Mouse (Mus musculus) monocyte, adult 5-6 weeks (primary cell): Measurements from ENCODE around the gene Ptprm. TPM values are rescaled to one million over a fixed set of nuclear protein-coding genes. Genes with fewer than 3 reads are reported as not detected.

Experiments
- ATAC-seq: fragments of 153-309, 156-312 bp; replicated peaks from 2 replicates; pipeline ENCODE4 v1.8.0; 2017; ENCODE audit warnings: mild to moderate bottlenecking; ENCODE audit not compliant: low TSS enrichment, insufficient number of reproducible peaks, severe bottlenecking, poor library complexity, low FRiP score
- total RNA-seq: library from RNA; stranded (forward); fragments of 200-1000, 200-491, 200-594 nt; gene quantifications from 3 replicates; pipeline ENCODE4 v1.2.3, GENCODE M21; 2017

The Ptprm gene
- total RNA-seq, 1 experiment from 2014 or later: not detected

DNA sequence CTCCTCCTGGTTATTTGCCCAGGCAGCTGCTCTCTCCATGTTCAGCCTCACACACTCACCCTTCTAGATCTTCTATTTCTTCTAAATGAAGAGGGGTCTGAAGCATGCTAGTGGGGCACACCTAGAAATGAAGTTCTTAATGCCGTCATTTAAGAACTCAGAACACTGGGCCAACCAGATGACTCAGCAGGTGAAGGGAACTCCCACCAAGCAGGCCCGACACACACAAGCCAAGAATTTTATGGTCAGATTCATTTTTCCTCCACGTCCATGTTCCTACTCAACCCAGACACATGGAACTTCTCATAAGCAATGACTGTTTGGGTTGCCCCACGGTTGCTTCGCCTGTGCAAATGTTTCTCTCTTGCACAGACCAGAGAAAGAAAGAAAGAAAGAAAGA lies 230.5 kb downstream of the Ptprm start:
- ATAC-seq: no peak

DNA sequence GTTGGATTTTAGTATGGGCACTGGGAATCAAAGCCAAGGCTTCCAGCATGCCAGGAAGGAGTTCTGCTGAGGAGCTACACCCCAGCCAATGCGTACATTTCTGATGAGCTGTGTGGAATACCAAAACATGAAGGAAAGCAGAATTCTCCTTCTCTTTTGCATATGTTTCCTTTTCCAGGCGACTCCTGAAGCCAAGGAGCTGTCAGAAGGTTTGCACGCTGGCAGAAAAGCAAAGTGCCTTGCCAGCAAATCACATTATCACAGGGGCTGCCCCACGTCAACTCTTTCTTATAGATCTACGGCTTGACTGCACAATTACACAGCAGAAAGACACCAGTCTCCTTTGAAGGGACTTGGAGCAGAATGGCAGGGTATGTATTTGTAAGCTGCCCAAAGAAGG lies 233.4 kb downstream of the Ptprm start:
- ATAC-seq: no peak

DNA sequence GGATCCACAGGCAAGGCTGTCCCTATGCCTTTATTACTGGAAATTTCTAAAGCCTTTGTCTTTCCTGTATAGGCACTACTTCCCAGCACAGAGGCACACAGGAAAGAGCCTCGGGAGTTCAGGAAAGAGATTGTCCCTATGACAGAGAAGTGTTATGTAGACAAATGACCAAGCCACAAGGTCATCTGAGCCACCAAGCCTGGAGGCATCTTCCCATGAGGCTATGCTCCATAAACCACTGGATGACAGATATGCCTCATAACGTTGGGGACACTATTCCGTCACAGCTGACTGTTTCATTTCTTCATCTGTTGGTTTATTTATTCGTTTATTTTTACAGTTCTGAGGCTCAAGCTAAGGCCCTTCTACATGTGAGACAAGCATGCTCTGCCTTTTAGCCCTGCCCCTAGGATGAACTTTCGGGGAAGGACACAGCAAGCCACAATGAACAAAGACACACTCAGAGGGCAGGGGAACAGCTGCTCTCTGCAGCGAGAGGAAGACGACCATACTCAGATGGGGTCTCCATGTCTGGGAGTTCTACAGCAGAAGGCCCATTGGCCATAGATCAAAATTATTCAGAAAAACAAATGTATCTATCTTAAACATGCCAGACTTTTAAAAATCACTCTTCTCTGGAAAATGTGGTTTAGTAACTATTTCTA lies 235.4 kb downstream of the Ptprm start:
- no peak for ATAC-seq

DNA sequence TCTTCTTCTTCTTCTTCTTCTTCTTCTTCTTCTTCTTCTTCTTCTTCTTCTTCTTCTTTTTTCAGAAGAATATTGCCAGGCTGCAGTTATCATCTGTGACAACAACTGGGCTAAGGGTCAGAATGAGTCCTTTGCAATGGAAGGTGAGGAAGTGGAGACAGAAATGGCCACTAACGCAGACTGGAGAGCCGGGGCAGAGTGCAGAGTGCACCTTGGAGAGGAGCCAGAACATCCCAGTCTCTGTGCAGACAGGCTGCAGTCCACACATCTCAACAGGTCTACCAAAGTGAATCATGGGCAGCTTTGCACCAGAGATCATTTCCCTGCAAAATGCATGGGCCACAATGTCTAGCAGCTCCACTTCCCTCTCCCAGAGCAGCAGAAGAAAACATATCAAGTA lies 239.4 kb downstream of the Ptprm start:
- ATAC-seq: no peak

DNA sequence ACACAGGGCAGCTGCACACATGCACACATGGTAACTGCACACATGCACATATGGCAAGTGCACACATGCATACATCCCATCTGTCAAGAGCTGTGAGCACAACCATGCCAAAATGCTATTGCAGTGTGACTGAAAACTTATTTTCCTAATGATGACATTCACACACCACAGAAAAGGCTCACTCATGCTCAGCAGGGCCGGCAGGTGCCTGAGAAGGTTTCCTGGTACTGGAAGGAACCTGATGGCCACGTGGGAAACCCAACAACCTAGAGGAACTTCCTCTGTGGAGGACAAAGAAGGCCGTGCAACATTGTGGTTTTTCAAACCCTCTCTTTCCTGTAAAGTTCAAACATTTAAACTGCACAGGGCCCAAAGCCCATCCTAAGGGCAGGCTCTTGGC lies 241.6 kb downstream of the Ptprm start:
- ATAC-seq: no peak

DNA sequence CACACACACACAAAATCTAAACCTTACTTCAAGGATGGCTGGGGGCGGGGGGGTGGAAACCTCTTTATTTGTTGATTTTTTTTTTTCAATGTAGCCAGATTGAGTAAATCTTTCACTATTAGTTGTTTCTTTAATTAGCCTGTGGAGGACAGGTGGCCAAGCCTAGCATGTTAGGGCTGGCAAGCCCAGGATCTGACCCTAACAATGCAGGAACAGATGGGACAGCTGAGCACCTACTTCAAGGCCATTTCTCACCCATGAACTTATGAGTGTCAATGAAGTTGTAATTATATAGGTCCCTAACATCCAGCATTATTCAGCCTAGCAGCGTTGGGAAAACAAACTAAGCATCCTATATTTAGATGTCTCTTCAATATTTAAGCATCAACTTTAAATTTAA lies 248.1 kb downstream of the Ptprm start:
- ATAC-seq: no peak

DNA sequence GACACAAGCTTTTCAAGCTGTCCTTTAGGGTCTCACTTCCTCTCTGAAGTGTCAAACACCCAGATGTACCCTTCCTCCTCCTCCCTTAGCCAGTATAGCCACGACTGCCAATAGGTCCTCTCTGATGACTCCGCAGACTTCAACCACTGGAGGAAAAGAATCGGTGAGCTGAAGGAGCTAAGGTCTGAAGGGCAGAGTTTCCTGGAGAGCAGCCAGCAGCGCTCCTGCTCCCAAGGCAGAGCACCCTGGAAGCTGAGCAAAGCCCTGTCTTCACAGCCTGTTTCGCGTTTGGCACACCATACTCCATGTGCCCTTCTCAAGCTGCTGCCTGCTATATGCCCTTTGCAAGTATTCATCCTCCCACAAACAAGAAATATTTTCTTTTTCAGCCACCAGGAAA lies 252.2 kb downstream of the Ptprm start:
- no peak for ATAC-seq

DNA sequence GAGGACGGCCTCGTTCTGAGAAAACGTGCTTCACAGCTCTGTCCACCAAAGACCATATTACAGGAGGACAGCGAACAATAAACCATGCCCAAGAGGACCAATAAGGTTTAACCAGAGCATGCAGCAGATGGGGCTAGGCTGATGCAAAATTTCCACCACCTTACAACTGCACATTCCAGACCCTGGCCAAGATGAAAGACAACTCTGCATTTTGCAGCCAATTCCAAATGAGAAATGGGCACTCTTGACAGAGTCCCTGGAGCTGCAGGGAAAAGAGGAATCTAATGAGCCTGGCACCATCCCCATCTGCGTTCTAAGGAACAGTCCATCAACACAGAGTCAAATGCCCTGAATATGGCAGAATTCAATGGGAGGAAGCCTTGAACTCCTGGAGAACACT lies 263.3 kb downstream of the Ptprm start:
- ATAC-seq: no peak

DNA sequence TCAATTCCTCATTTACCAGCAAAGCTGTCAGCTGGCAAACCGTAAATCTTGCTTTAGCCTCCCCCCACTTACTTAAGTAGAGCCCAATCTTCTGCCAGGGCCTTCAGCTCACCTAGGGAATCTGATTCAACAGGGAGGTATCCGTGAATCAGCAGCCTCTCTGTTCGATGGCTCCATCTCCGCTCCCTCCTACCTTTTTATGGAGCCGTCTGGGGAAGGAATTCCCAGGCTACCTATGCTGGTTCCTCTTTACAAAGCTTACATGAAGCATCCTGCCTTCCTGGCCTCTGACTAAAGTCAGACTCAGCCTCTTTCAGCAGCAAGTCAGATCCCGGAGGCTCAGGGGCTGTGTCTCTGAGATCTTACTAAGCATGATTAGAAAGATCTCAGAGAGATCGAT lies 264.1 kb downstream of the Ptprm start:
- no peak for ATAC-seq

DNA sequence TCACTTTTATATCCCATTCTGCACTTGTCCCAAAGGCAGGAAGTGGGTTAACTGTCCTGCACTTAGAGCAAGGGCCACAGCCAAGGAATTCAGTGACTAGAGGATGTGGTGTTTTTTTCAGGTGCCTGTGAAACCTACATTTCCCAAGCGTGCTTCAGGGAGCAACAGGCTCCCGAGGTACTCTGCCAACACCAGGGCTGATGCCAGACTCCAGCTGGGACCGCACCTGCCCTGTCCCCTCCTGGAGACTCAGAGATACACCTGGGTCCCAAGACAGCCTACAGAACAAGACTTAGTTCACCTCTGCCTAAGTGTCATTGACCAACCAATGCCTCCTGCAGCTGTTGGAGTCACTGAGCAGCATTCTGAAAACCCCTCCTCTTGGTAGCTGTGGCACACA lies 264.6 kb downstream of the Ptprm start:
- ATAC-seq: no peak

DNA sequence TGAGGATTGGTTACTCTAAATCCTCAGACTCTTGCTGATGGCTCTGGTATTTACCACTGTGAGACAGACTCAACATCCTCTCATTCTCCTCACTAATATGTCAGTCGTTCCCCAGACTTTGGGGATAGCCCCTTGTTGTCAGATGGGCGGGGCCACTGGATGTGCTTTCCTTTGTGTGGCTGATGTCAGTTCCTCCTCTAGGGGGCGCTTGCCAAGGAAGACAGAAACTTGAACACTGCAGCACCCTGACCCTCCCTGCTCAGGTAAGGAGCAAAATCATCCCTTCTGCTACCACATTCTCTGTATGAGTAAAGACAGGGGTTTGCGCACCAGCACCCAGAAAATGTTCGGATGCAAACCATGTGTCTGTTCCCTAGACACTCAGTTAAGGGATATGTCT lies 266.7 kb downstream of the Ptprm start:
- no peak for ATAC-seq

DNA sequence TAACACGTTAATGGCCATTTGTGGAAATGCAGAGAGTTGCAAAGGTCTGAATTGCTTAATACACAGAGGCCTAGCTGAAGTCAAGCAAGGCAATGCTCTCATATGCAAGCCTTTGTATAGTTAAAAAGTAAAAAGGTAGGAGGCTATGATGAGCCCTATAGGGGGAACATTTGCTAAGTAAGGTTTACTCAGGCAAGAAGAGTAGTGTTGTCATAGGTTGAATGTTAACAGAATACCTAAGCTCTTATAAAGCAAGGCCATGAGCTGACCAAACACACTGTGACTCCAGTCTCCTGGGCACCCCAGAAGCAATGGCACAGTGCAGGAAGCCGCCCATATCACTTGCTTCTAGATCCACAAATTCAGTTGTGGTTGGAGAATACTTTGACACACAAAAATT lies 267.4 kb downstream of the Ptprm start:
- no peak for ATAC-seq

DNA sequence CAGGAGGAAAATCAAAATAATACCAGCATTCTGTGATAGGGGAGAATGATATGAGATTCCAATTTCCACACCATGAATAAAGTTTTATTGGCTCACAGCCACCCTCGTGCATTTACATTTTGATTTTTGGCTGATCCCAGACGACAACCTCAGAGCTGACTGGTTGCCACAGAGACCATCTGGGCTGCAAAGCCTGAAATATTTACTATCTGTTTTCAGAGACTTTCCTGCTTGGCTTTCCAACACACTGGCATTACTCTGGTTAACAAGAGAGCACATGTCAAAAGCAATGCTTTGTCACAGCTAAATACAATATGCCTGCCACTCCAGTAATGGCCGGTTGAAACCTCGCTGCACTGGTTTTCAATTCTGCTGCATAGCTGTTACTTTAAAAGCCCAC lies 269.8 kb downstream of the Ptprm start:
- no peak for ATAC-seq

DNA sequence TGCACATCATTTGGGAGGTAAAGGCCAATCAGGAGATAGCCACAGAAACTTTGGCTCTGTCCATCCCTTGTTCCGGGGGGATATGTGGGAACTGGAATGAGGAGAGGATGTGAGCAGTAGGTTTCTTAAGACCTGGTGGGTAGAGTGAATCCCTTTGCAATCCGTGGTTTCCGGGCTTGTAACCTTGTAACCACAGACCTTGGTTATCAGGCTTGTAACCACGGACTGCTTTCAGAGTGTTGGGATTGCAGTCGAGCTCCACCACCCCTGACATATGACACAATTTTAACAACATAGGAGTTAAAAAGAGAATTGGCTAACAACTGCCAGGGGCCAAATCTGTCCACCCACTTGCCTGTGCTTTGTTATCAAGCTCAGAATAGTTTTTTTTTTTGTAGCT lies 270.2 kb downstream of the Ptprm start:
- ATAC-seq: no peak

DNA sequence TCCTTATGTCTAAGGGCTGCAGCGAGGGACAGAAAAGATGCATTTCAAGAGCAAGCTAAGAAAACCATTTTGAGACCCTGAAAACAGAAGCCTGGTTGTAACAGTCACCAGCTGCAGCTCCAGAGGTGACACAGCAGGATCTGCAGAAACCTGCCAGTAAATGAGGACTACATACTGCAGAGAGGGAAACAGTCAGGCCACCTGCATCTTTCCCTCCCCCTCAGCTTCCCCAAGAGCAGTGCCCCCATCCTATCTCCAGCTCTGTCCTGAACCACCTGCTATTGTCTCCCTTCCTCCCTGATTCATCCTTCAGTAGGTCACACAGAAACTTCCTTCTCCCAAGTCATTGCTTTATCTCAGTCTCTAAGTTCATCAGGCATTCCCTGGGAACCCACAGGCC lies 274.7 kb downstream of the Ptprm start:
- no peak for ATAC-seq

DNA sequence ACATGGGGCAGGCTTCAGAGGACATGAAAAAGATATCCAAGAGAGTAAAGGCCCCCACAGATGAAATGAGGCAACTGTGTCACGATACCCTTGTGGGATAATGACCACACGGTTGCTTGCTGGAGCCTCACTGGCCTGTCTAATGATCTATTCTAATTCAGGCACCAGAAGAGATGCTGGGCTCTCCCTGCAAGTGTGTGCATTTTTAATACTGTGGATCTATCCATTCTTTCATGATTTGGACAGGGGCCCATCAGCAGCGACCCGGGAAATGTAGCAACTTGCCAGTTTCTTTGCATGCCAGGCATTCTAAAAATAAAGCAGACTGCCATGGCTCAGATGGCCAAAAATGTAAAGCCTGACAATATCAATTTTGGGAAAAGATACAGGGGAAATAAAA lies 280.7 kb downstream of the Ptprm start:
- ATAC-seq: no peak

DNA sequence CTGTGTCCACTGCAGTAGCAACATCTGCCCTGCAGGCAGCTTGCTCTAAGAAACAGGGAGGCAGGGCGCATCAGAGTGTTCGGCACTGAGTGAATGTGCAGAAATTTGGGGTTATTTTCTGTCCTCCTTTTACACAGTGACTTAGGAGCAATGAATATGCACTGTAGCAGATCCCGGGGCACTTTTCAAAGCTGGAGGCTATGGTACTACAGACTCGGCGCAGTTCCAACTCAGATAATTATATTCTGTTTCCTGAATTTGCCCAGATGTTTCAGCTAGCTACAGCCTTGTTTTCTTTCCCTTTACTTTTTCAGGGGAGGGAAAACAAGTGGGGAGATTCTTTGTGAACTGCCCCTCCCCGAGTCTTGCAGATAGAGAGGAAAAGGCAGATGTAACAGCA lies 281.1 kb downstream of the Ptprm start:
- ATAC-seq: no peak

DNA sequence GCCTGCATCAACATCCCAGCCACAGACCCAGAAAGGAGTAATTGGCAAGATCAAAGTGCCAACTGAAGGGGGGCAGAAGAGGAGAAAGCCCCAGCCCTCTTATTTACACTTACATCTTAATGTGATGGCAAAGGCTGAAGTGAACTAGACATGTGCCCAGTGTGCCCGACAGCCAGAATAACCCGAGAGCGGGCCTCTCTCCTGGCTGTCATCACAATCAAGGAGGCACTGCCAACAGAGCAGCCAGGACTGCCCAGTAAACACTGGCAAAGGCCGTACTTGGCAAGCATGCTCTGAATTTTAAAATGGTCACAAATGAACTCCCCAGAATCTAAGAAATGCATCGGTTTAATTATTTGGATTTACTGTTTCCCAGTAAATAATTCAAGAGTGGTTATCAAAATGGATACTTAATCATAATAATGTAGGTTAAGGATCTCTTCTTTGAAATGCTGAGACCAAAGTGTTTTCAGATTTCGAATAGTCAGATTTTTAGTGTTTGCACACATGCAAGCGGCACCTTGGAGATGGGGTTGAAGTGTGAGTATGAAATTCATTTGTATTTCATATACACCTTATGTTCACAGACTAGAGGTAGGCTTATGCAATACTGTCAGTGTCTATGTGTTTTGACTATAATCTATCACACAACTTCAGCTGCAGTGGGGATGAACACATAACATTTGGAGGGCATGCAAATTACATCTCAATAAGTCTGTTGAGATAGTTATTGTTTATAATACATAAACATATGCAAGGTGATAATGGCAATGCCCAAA lies 282.8 kb downstream of the Ptprm start:
- no peak for ATAC-seq

DNA sequence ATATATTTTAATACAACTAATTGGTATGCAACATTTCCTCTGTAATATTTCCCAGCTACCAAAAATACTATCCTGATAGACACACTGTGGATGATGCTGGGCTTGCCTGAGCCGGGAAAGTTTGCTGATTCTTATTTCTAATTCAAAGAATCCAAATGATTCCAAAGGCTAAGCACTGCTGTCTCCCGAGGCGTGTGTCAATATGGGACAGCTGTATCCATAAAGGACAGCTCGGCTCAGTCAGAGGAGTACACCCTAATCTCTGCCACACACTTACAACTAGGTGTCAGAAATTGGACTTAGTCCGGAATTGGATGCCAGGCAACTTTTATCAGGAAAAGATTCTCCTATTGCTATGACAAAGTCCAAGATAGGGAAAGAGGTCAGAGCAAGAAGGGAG lies 290.6 kb downstream of the Ptprm start:
- no peak for ATAC-seq

DNA sequence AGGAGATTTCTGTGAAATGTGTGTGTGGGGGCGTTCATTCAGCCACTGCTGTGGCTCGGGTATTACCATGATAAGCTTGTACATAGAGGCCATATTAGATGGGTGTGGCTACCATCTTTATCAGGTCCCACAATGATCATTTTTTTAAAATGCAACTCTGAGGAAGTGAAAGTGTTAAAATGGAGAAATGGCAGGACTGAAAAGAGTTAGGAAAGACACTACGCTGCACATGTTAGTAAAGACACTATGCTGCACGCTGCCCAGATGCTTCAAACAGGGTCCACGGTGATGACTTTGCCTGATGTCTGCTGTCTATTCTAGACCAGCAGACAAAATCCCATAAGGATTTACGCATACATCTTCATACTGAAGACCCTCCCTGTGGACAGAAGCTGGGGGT lies 298.6 kb downstream of the Ptprm start:
- no peak for ATAC-seq

DNA sequence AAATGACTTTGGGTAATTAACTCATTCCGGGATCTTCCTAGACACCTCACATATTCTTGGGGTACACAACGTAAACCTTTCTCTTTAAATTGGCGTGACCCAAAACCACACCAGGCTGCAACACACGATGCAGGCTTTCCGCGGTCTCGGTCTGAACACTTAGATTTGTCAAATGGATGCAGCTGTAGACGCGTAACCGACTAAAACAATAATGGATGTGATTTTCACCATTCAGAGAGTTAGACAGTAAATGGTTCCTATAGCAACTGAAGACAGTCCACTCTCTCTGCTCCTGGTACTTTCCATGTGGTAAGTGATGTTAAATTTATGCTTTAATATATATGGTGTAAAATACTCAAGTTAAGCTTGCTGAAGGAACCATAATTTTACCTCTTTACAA lies 300.1 kb downstream of the Ptprm start:
- ATAC-seq: no peak
